Mouse (Mus musculus) layer of hippocampus, adult 9-10 months (tissue): ENCODE results near the gene Gm10490.
A peak's percentile ranks its signal among the peaks of the same experiment; 100 is the strongest.
"Not testable (repeated sequence)": the region's sequence is repeated elsewhere in the genome, so short reads cannot be mapped to it uniquely, and the experiment has no call there.

Source experiments
- DNase-seq: peaks from one replicate; pipeline ENCODE4 v3.0.0; 2022; ENCODE audit warnings: low spot score

Gene Gm10490

GRCm38 (mm10) chrX:7909242-7909641, at the start of gene Gm10490:
TSS of gene Gm10490 (plus strand) at chrX:7909542.
- DNase-seq, result not testable (repeated sequence)

GRCm38 (mm10) chrX:7863181-7863580, 46.2 kb upstream of the Gm10490 start:
- no peak for DNase-seq

DNA sequence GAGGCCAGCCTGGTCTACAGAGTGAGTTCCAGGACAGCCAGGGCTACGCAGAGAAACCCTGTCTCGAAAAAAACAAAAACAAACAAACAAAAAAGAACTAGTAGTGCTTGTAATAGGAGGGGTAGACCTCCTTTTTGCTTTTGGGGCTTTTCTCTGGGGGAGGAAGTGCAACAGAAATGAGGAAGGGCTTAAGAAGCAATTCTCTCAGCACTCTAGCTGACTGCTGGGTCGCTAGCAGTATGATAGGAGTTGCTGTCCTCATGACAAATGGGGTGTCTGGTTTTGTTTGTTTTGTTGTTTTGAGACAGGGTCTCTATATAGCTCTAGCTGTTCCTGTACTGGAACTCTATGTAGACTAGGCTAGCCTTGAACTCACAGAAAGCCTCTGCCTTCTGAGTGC, 44.8 kb upstream of the Gm10490 start:
- no peak for DNase-seq

DNA sequence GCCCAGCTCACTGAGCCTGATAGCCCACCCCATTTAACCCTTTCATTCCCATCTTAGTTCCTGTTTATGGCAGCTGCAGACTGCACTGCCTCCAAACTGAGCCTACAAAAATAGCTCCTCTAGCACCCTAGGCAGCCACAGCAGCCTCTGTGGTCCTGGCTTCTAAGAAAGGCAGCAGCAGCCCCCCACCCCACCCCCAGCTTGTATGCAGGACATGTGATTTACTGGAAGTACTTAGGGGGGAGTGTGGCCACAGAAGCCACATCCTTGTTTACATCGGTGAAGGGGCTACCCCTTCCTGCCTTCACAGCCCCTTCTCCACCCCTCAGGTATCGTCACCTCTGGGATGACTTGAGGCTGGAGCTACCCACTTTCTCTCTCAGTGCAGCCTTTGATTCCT, 44.0 kb upstream of the Gm10490 start:
- DNase-seq, result no peak

GRCm38 (mm10) chrX:7865786-7866185, 43.6 kb upstream of the Gm10490 start:
- DNase-seq, result no peak

DNA sequence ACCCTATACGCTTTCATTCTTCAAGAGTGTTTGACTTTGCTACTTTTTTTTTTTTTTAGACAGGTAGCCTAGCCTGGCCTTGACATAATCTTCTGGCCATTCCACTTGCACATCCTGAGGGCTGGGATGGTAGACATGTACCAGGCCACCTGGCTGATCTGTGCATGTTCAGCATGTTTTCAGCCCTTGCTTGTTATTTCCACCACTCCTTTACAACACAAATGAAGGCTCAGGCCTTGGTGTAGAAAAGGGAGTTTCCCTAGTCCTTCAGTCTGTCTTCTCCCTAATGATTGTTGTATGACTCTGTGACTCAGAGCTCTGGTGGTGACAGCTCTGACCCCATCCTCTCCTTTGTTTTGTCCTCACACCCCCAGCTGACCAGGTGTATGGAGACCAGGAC, 42.2 kb upstream of the Gm10490 start:
- no peak for DNase-seq

GRCm38 (mm10) chrX:7868506-7868905, 40.8 kb upstream of the Gm10490 start:
- no peak for DNase-seq

GRCm38 (mm10) chrX:7869826-7870225, 39.5 kb upstream of the Gm10490 start:
- DNase-seq, result no peak

- DNase-seq, result peak; percentile 52
Observed at GRCm38 (mm10) chrX:7878007-7878419, 31.3 kb upstream of the Gm10490 start, which contains the start of gene Pim2. TSS of gene Pim2 (plus strand) at chrX:7878262.

DNA sequence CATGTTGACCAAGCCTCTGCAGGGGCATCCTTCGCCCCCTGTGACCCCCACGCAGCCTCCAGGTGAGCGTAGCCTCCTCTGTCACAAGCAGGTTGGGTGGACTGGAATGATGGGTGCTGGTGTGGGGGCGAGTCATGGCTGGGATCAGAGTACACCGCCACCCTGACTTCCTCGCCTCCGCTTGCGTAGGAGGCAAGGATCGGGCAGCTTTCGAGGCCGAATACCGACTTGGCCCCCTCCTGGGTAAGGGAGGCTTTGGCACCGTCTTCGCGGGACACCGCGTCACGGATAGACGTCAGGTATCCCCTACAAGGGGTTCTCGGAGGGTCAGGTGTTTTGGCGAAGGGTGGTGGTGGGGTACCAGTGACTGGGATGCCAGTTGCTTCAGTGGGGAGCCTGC, 30.8 kb upstream of the Gm10490 start:
- no peak for DNase-seq

DNA sequence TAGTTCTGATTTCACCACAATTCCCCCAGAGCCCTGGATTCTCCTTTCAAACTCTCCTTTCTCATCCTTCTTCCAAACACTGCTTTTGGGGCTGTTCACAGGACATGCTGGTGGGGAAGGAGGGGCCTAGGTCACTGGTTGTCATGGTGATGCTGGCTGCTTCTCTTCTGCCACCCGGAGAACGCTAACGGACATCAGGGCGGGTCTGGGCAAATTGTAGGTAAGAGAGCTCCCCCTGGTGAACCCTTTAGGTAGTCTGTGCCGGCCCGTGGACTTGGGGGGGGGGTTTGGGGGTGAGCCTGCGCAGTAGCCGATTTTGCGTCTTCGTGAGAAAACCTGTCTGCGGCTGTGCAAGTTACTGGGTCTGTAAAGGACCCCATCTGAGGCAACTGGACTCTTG, 29.5 kb upstream of the Gm10490 start:
- DNase-seq, result no peak

DNA sequence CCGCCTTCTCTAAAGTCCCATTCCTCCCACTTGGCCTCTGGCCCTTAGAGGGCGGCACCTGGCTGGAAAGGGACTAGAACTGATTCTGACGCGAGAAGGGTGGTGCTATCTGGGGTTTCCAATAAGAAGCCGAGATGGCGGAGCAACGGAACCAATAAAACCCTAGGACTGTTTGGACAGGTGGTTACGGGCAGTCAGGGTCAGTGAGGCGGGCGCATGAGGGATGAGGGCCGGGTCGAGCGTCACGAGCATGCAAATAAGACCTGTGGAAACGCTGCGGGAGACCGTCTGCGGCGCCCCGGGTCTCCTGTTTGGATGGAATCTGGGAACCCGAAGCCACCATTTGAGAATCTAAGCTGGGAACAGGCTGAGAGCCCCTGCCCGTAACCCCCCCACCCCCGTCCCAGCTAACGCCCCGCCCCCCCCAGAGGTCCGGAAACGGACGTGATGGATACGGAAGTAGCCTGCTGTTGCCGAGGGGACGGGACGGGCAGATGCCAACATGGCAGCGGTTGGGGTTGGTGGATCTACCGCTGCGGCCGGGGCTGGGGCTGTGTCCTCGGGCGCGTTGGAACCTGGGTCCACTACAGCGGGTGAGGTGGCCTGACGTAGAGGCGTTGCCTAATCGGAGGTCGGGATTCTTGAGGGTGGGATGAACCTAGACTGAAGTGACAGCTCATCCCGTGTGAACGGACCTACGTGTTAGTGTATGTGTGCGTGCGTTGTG, 25.3 kb upstream of the Gm10490 start, which contains the start of gene Slc35a2:
Gene Slc35a2 (plus strand): TSS at position 188 of the 727 bp plus-strand sequence.
- peak; percentile 71 for DNase-seq

GRCm38 (mm10) chrX:7898211-7898610, 11.1 kb upstream of the Gm10490 start:
- no peak for DNase-seq

- DNase-seq, result peak; percentile 63
Observed at GRCm38 (mm10) chrX:7898880-7899874, 10.2 kb upstream of the Gm10490 start, which contains the start of the genes Pqbp1 and Timm17b. TSS of gene Pqbp1 (minus strand) at chrX:7899269. TSS of gene Timm17b (plus strand) at chrX:7899357.

- DNase-seq, result no peak
Observed at GRCm38 (mm10) chrX:7904441-7904840, 4.9 kb upstream of the Gm10490 start.

GRCm38 (mm10) chrX:7907735-7908134, 1.6 kb upstream of the Gm10490 start, which contains the start of gene Gm10491:
TSS of gene Gm10491 (minus strand) at chrX:7907835.
- no peak for DNase-seq

GRCm38 (mm10) chrX:7910473-7910872, 1.1 kb downstream of the Gm10490 start:
- DNase-seq, result no peak

DNA sequence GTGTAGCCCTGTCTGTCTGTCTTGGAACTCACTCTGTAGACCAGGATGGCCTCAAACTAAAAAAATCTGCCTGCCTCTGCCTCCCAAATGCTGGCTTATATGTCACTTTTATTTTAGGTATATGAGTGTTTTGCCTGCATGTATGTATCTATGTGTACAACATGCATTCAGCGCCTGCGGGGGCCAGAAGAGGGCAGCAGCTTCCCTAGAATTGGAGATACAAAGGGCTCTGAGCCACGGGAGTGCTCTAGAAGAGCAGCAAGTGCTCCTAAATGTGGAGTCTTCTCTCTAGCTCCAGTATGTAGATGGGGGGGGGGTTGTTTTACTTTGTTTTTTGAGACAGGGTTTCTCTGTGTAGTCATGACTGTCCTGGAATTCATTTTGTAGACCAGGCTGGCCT, 6.3 kb downstream of the Gm10490 start:
- peak; percentile 22 for DNase-seq

- DNase-seq, result not testable (repeated sequence)
Observed at GRCm38 (mm10) chrX:7917960-7918359, 8.6 kb downstream of the Gm10490 start.

- DNase-seq, result peak; percentile 25
Observed at GRCm38 (mm10) chrX:7919601-7920383, 10.4 kb downstream of the Gm10490 start, which contains the start of gene Pcsk1n. TSS of gene Pcsk1n (plus strand) at chrX:7919822.

- no peak for DNase-seq
Observed at GRCm38 (mm10) chrX:7922032-7922431, 12.7 kb downstream of the Gm10490 start.

GRCm38 (mm10) chrX:7926266-7926665, 16.9 kb downstream of the Gm10490 start:
- no peak for DNase-seq
